Mouse (Mus musculus) lung, adult 2 months (tissue): ENCODE data around the gene Dars.

Experiments
- CTCF ChIP-seq: fragments of 200-500 bp; IDR thresholded peaks from 2 replicates; pipeline ENCODE4 v1.5.1; 2011; ENCODE audit warnings: mild to moderate bottlenecking, low read length, control low read depth; ENCODE audit not compliant: insufficient read depth
- POLR2A ChIP-seq: fragments of 200-500 bp; IDR thresholded peaks from 2 replicates; pipeline ENCODE4 v1.6.1; 2011; ENCODE audit warnings: low read depth, mild to moderate bottlenecking, control low read depth, low read length, borderline replicate concordance; ENCODE audit errors: extremely low read depth

- TF ChIP-seq POLR2A (no peak), CTCF (no peak)
Observed at GRCm38 (mm10) chr1:128417533-128417888, 343 bp upstream of the Dars start.
